Mouse (Mus musculus) heart, postnatal 0 days (tissue): ENCODE data around the gene Cdh22.

Experiments used
- CTCF ChIP-seq: IDR thresholded peaks from 2 replicates; pipeline ENCODE4 v1.5.1; 2016; ENCODE audit warnings: antibody characterized with exemption, control low read depth, low read depth
- EP300 ChIP-seq: IDR thresholded peaks from 2 replicates; pipeline ENCODE4 v1.6.1; 2016; ENCODE audit warnings: antibody characterized with exemption, low read depth

DNA sequence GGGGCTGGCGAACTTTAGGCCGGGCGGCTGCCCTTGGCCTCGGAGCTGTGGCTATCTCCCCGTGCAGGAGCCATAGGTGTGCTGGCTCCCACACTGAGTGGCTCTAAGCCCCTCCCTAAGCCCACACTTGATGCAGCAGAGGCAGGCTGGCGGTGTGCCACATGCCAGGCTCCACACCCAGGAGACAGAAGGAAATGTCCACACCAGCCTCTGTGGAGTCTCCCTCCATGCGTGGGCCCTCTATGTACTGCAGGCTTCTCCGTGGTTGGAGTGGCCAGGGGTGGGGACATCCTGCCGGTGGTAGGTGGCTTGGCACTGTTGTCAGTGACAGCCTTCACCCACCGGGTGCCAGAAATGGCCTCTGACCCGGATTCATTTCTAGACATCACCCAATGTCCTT is 5.6 kb downstream of the Cdh22 start:
- no peak for TF ChIP-seq CTCF
- TF ChIP-seq EP300: no peak
